Mouse (Mus musculus): ENCODE data around the gene Cylc1.

Gene Cylc1

GRCm38 (mm10) chrX:111110118-111110517, at the start of gene Cylc1:
Gene Cylc1 (plus strand): TSS chrX:111110418.
- no peak for DNase-seq (ENCODE audit: low read depth)

GRCm38 (mm10) chrX:111078680-111079079, 31.5 kb upstream of the Cylc1 start:
- no peak for DNase-seq (ENCODE audit: low read depth)

- DNase-seq (ENCODE audit: low read depth) = no peak
Measured at GRCm38 (mm10) chrX:111168040-111168439, 57.8 kb downstream of the Cylc1 start, which contains the start of gene Gm10112. Gene Gm10112 (plus strand): TSS chrX:111168340.

All from NIH3T3 (cell line).